Mouse (Mus musculus) lung, adult 2 months (tissue): ENCODE data around the gene Hcn1.

ENCODE experiments used
- CTCF ChIP-seq: fragments of 200-500 bp; IDR thresholded peaks from 2 replicates; pipeline ENCODE4 v1.5.1; 2011; ENCODE audit warnings: mild to moderate bottlenecking, low read length, control low read depth; ENCODE audit not compliant: insufficient read depth
- POLR2A ChIP-seq: fragments of 200-500 bp; IDR thresholded peaks from 2 replicates; pipeline ENCODE4 v1.6.1; 2011; ENCODE audit warnings: low read depth, mild to moderate bottlenecking, control low read depth, low read length, borderline replicate concordance; ENCODE audit errors: extremely low read depth

- TF ChIP-seq POLR2A (no peak), CTCF (no peak)
These were observed 7.5 kb upstream of the Hcn1 start for GRCm38 (mm10) chr13:117594494-117595182.
